Mouse (Mus musculus) liver, embryonic 14.5 days (tissue): ENCODE results near the gene Lysmd3.

Source experiments
- CTCF ChIP-seq: IDR thresholded peaks from 2 replicates; pipeline ENCODE4 v1.5.1; 2016; ENCODE audit warnings: antibody characterized with exemption, low read depth, control low read depth
- EP300 ChIP-seq: IDR thresholded peaks from 2 replicates; pipeline ENCODE4 v1.6.1; 2016; ENCODE audit warnings: antibody characterized with exemption, low read depth

- TF ChIP-seq CTCF: peak; percentile 47
- no peak for TF ChIP-seq EP300
Observed at GRCm38 (mm10) chr13:81710775-81711545, 53.5 kb downstream of the Lysmd3 start, which contains the start of the genes Polr3g and Mblac2.
